Mouse (Mus musculus): ENCODE results near the gene Dnm1l. TPM values are rescaled to one million over a fixed set of nuclear protein-coding genes. Genes with fewer than 3 reads are reported as not detected.
"Not testable (repeated sequence)": the region's sequence is repeated elsewhere in the genome, so short reads cannot be mapped to it uniquely, and the experiment has no call there.

Gene Dnm1l
- polyA plus RNA-seq (2012; rRNA removed) = 94.8 and 100 TPM in 2 replicates

DNA sequence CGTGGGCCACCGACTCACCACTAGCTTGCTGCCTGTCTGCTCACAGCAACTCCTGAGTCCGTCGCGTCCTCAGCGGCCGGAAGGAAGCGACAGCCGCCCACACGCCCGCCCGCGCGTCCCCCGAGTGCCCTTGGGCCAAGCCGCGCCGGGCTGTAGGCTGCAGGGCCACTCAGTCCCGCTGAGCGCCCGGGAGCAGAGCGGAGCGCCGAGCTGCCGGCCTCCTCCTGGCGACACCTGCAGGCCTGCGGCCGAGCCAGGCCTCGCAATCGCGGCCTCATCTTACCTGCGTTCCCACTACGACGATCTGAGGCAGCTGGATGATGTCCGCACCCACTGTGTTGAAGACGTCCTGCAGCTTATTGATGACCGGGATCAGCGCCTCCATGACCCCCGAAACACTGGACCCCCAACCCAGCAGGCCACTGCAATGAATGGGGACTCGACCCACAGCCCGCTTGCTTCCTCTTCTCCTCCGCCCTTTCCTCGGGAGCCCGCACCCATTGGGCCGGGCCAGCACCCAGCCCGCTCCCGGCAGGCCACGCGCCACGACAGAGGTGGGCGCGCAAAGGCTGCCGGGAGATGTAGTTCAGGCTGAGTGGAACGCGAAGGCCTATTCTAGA, at the start of gene Dnm1l:
TSS of gene Dnm1l (minus strand) at position 479 of the 620 bp plus-strand sequence.
- H3K4me3 ChIP-seq (ENCODE audit: insufficient read depth, low read length) = peak within 1 kb of the TSS; percentile 84
- no peak for TF ChIP-seq CTCF (IDR thresholded peaks at IDR 0.05; ENCODE audit: extremely low read depth, insufficient read depth, low read length)
- peak; percentile 85 for TF ChIP-seq POLR2A (IDR thresholded peaks at IDR 0.05; ENCODE audit: extremely low read depth, insufficient read depth, low read length)
- H3K4me1 ChIP-seq (ENCODE audit: control insufficient read depth, insufficient read depth, low read length) = no peaks in the 10 kb centered on the region; the same call in 1 of the 2 replicates
- H3K27ac ChIP-seq (ENCODE audit: insufficient read depth, low read length) = peak within 1 kb of the TSS; percentile 89

DNA sequence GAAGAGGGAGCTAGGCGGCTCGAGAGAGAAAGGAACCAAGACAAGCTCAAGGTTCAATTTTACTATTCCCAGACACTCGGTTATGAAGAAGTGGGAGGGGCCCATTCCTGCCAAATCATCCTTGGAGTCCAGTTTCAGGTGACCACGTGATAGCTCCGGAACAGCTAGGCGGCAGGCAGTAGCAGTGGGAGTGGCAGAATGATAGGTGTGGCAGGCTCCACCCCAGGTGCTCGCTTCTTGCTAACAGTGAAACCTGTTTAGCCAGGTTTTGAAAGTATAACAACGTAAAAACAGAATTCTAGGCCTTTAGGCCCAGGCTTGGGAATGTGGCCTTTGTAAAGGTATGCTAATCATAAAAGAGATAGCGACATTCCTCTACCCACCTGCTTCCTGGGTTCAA, 8.5 kb upstream of the Dnm1l start:
- not testable (repeated sequence) for H3K4me1 ChIP-seq (ENCODE audit: control insufficient read depth, insufficient read depth, low read length); H3K4me3 ChIP-seq (ENCODE audit: insufficient read depth, low read length); H3K27ac ChIP-seq (ENCODE audit: insufficient read depth, low read length)

DNA sequence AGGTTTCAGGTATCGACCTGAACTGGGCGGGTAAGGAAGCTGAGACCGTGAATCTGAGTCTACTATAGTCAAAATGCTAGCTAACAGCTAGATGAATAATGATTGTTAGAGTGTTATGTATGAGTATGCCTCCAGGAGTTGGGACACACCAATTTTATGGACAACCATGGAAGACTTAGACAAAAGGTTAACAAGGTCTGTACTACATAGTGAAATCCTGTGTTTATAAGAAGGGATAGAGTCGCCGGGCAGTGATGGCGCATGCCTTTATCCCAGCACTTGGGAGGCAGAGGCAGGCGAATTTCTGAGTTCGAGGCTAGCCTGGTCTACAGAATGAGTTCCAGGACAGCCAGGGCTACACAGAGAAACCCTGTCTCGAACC, 333 bp upstream of the Dnm1l start:
- not testable (repeated sequence) for H3K27ac ChIP-seq (ENCODE audit: insufficient read depth, low read length); H3K4me1 ChIP-seq (ENCODE audit: control insufficient read depth, insufficient read depth, low read length)
- H3K4me3 ChIP-seq (ENCODE audit: insufficient read depth, low read length) = peak overlapping the region; percentile 84

DNA sequence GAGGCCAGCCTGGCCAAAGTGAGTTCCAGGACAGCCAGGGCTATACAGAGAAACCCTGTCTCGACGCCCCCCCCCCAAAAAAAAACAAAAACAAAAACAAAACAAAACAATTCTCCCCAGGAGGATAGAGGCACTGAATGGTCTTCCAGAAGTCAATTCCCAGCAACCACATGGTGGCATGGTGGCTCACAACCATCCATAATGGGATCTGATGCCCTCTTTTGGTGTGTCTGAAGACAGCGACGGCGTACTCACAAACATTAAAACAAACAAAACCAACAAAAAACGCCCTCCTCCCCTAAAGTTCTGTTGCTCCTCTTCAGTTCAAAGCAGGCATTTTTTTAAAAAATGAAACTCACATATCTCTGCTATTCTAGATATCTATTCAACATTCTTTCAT, 851 bp downstream of the Dnm1l start:
- H3K4me1 ChIP-seq (ENCODE audit: control insufficient read depth, insufficient read depth, low read length) = no peaks in the 10 kb centered on the region; the same call in 1 of the 2 replicates
- peak overlapping the region; percentile 84 for H3K4me3 ChIP-seq (ENCODE audit: insufficient read depth, low read length)
- TF ChIP-seq POLR2A (IDR thresholded peaks at IDR 0.05; ENCODE audit: extremely low read depth, insufficient read depth, low read length) (no peak), CTCF (IDR thresholded peaks at IDR 0.05; ENCODE audit: extremely low read depth, insufficient read depth, low read length) (0 out of 2 replicates have a peak, but pooled peaks have one; percentile 9)
- no peak overlapping the region for H3K27ac ChIP-seq (ENCODE audit: insufficient read depth, low read length)

DNA sequence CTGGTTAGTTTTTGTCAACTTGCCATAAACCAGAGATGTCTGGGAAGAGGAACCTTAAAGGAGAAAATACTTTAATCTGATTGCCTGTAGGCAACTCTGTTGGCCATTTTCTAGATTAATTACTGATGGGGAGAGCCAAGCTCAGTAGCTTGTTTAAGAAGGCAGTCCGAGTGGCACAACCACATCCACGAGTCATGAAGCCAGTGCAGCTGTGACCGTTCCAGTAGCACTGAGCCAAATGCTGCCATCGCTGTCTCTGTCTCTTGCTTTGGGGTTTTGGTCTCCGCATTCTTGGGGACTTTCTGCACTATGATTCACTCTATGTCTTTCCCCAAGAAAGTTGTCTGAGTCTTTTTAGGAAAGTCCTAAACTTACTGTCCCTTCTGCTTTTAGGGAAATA, 12.3 kb downstream of the Dnm1l start:
- H3K27ac ChIP-seq (ENCODE audit: insufficient read depth, low read length) = no peak overlapping the region
- H3K4me3 ChIP-seq (ENCODE audit: insufficient read depth, low read length) = no peak overlapping the region
- no peaks in the 10 kb centered on the region for H3K4me1 ChIP-seq (ENCODE audit: control insufficient read depth, insufficient read depth, low read length)
- no peak for TF ChIP-seq CTCF (IDR thresholded peaks at IDR 0.05; ENCODE audit: extremely low read depth, insufficient read depth, low read length)
- TF ChIP-seq POLR2A (IDR thresholded peaks at IDR 0.05; ENCODE audit: extremely low read depth, insufficient read depth, low read length) = no peak

DNA sequence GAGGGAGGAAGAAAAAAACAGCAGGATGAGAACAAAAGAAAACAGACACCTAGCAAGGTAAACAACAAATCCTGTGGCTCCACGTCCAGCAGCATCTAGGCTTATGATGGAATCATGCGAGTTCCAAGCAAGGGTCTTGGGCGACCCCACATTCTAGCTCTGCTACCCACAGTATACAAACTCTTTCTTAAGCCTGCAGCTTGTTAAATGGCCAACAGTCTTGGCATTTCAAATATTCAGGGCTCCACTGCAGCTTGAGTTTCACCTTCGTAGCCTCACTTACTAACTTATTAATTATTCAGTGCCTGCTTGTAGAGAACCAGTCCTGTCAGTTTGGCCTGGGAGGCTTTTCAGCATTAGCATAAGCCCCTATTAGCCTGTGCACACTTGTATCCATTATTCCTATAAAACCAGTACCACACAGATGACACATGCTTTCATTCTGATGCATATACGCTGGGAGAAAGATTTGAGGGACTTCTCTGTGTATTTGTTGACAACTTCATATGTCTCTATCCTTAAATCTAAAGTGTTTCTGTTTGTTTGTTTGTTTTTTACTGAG, 32.9 kb downstream of the Dnm1l start:
- Histone ChIP-seq H3K4me1 (ENCODE audit: control insufficient read depth, insufficient read depth, low read length) (no peaks in the 10 kb centered on the region), H3K4me3 (ENCODE audit: insufficient read depth, low read length) (no peak overlapping the region), H3K27ac (ENCODE audit: insufficient read depth, low read length) (no peak overlapping the region)
- TF ChIP-seq CTCF (IDR thresholded peaks at IDR 0.05; ENCODE audit: extremely low read depth, insufficient read depth, low read length) (no peak), POLR2A (IDR thresholded peaks at IDR 0.05; ENCODE audit: extremely low read depth, insufficient read depth, low read length) (no peak)

DNA sequence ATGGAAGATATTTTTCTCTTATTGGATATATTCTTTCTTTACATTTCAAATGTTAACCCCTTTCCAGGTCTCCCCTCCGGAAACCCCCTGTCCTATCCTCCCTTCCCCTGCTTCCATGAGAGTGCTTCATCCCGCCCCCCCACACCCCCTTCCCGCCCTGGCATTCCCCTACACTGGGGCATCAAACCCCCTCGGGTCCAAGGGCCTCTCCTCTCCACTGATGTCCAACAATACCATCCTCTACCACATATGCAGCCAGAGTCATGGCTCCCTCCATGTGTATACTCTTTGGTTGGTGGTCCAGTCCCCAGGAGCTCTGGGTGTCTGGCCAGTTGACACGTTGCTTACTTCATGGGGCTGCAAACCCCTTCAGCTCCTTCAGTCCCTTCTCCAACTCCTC, 47.4 kb downstream of the Dnm1l start:
- no peak overlapping the region for H3K27ac ChIP-seq (ENCODE audit: insufficient read depth, low read length)
- H3K4me1 ChIP-seq (ENCODE audit: control insufficient read depth, insufficient read depth, low read length) = no peaks in the 10 kb centered on the region
- no peak for TF ChIP-seq POLR2A (IDR thresholded peaks at IDR 0.05; ENCODE audit: extremely low read depth, insufficient read depth, low read length)
- no peak for TF ChIP-seq CTCF (IDR thresholded peaks at IDR 0.05; ENCODE audit: extremely low read depth, insufficient read depth, low read length)
- H3K4me3 ChIP-seq (ENCODE audit: insufficient read depth, low read length) = no peak overlapping the region

DNA sequence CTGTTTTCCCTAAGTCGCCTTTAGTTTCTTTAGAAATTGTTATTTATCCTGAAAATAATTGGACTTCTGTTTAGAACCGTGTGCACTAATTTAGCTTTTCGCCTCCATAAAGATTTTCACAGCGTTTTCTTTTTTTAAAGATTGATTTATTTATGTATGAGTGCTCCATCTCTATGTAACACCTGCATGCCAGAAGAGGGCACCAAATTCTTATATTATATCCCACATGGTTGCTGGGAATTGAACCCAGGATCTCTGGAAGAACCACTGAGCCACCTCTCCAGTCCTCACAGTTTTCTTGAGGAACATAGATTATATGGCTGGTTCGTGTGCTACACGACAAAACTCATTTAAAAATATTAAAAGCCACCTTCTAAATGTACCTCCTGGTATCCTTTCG, 54.9 kb downstream of the Dnm1l start:
- Histone ChIP-seq H3K4me1 (ENCODE audit: control insufficient read depth, insufficient read depth, low read length) (peaks cover 5% of the 10 kb centered on the region; the same call in 1 of the 2 replicates), H3K4me3 (ENCODE audit: insufficient read depth, low read length) (peak overlapping the region; percentile 39; the same call in 1 of the 2 replicates), H3K27ac (ENCODE audit: insufficient read depth, low read length) (no peak overlapping the region)
- TF ChIP-seq CTCF (IDR thresholded peaks at IDR 0.05; ENCODE audit: extremely low read depth, insufficient read depth, low read length) (no peak), POLR2A (IDR thresholded peaks at IDR 0.05; ENCODE audit: extremely low read depth, insufficient read depth, low read length) (no peak)

DNA sequence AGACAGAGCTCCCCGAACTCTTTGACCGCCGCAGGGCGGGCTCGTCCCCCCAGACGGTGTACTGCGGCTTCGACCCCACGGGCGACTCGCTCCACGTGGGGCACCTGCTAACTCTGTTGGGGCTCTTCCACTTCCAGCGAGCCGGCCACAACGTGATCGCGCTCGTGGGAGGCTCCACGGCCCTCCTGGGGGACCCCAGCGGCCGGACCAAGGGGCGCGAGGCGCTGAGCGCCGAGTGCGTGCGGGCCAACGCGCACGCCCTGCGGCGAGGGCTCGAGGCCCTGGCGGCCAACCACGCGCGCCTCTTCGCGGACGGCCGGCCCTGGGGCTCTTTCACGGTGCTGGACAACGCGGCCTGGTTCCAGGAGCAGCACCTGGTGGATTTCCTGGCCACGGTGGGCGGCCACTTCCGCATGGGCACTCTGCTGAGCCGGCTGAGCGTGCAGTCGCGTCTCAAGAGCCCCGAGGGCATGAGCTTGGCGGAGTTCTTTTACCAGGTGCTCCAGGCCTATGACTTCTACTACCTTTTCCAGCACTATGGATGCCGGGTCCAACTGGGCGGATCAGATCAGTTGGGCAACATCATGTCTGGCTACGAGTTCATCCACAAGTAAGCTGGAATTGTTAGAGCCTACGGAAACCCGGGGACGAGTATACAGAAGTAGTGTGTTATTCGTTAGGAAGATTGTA, 55.5 kb downstream of the Dnm1l start:
- TF ChIP-seq CTCF (IDR thresholded peaks at IDR 0.05; ENCODE audit: extremely low read depth, insufficient read depth, low read length) = no peak
- TF ChIP-seq POLR2A (IDR thresholded peaks at IDR 0.05; ENCODE audit: extremely low read depth, insufficient read depth, low read length) = no peak
- no peak overlapping the region for H3K27ac ChIP-seq (ENCODE audit: insufficient read depth, low read length)
- peak overlapping the region; percentile 39 for H3K4me3 ChIP-seq (ENCODE audit: insufficient read depth, low read length)
- peaks cover 5% of the 10 kb centered on the region; the same call in 1 of the 2 replicates for H3K4me1 ChIP-seq (ENCODE audit: control insufficient read depth, insufficient read depth, low read length)

All from cortical plate, adult 2 months (tissue).